Mouse (Mus musculus) stomach, embryonic 15.5 days (tissue): ENCODE measurements around the gene Arid3a. TPM values are rescaled to one million over a fixed set of nuclear protein-coding genes. Genes with fewer than 3 reads are reported as not detected.
A peak's percentile ranks its signal among the peaks of the same experiment; 100 is the strongest.
"Not testable (repeated sequence)": the region's sequence is repeated elsewhere in the genome, so short reads cannot be mapped to it uniquely, and the experiment has no call there.

Experiments
- ATAC-seq: fragments of 200-750 bp; cut with Nextera tagmentation; 2 replicates; pipeline ENCODE4 v1.8.0; 2017; ENCODE audit warnings: low read depth, moderate number of reproducible peaks, moderate TSS enrichment; ENCODE audit not compliant: insufficient read depth, low FRiP score
- H3K27ac ChIP-seq: fragments of 300-500 bp; sonication (generic); 2 replicates; pipeline ENCODE4 v1.5.1; 2015; ENCODE audit warnings: mild to moderate bottlenecking, inconsistent platforms
- H3K27me3 ChIP-seq: fragments of 300-500 bp; sonication (generic); replicated peaks from 2 replicates; pipeline ENCODE4 v1.6.1; 2015; ENCODE audit warnings: inconsistent platforms
- H3K36me3 ChIP-seq: fragments of 300-500 bp; sonication (generic); 2 replicates; pipeline ENCODE4 v1.6.1; 2015; ENCODE audit warnings: inconsistent platforms
- H3K4me1 ChIP-seq: fragments of 300-500 bp; sonication (generic); 2 replicates; pipeline ENCODE4 v1.6.1; 2015; ENCODE audit warnings: inconsistent platforms
- H3K4me2 ChIP-seq: fragments of 300-500 bp; sonication (generic); 2 replicates; pipeline ENCODE4 v1.6.1; 2015; ENCODE audit warnings: mild to moderate bottlenecking, inconsistent platforms
- H3K4me3 ChIP-seq: fragments of 300-500 bp; sonication (generic); replicated peaks from 2 replicates; pipeline ENCODE4 v1.5.1; 2015; ENCODE audit warnings: inconsistent platforms
- H3K9ac ChIP-seq: fragments of 300-500 bp; sonication (generic); 2 replicates; pipeline ENCODE4 v1.6.1; 2015; ENCODE audit warnings: inconsistent platforms
- H3K9me3 ChIP-seq: fragments of 300-500 bp; sonication (generic); 2 replicates; pipeline ENCODE4 v1.6.1; 2016; ENCODE audit warnings: inconsistent platforms
- WGBS: fragments of 180-500 bp; shearing (Covaris S2); methylation state at CpG from one replicate; pipeline ENCODE4 v1.1.7; 2015; 5-methylcytosine and 5-hydroxymethylcytosine counted together
- polyA plus RNA-seq: library from polyadenylated mRNA; unstranded; fragments of >200 nt; fragmentation: Nextera tagmentation; extraction: Ambion mirVana; gene quantifications from 2 replicates; pipeline ENCODE4 v1.2.1, GENCODE M21; 2015

Gene Arid3a
- polyA plus RNA-seq, 1 experiment from 2014 or later, result 10.0 TPM

GRCm38 (mm10) chr10:79890670-79891069 lies 36.2 kb upstream of the Arid3a start, which contains the start of gene Cfd:
Gene Cfd (plus strand): TSS chr10:79890853.
- Histone ChIP-seq H3K4me1 (no peaks in the 10 kb centered on the region), H3K4me2 (no peak within 1 kb of the TSS), H3K4me3 (no peak within 1 kb of the TSS), H3K9me3 (no peaks in the 10 kb centered on the region), H3K27ac (no peak within 1 kb of the TSS), H3K36me3 (0 out of 2 replicates have a peak, but pooled peaks cover 7% of the 10 kb centered on the region), H3K9ac (no peak within 1 kb of the TSS), H3K27me3 (0 out of 2 replicates have a peak, but pooled peaks cover 4% of the 10 kb centered on the region)
- ATAC-seq, result no peak
- WGBS, result 31% methylated on average over 5 of the region's 5 CpGs

GRCm38 (mm10) chr10:79892451-79893118 lies 34.3 kb upstream of the Arid3a start:
- not testable (repeated sequence) for ATAC-seq

GRCm38 (mm10) chr10:79896306-79896705 lies 30.5 kb upstream of the Arid3a start:
- H3K4me3 ChIP-seq, result no peak overlapping the region
- ATAC-seq, result no peak
- 0 out of 2 replicates have a peak, but pooled peaks cover 8% of the 10 kb centered on the region for H3K4me1 ChIP-seq
- no peaks in the 10 kb centered on the region for H3K27me3 ChIP-seq
- 88% methylated on average over 16 of the region's 16 CpGs for WGBS
- no peak overlapping the region for H3K9ac ChIP-seq
- no peak overlapping the region for H3K4me2 ChIP-seq
- H3K27ac ChIP-seq, result no peak overlapping the region
- peaks cover 34% of the 10 kb centered on the region; the same call in 1 of the 2 replicates for H3K36me3 ChIP-seq
- H3K9me3 ChIP-seq, result no peaks in the 10 kb centered on the region

More at GRCm38 (mm10) chr10:79892451-79893118, 34.3 kb upstream of the Arid3a start:
- WGBS, result 42% methylated on average over 22 of the region's 22 CpGs
- H3K9ac ChIP-seq, H3K27me3 ChIP-seq, H3K4me1 ChIP-seq, H3K4me2 ChIP-seq, H3K27ac ChIP-seq, H3K9me3 ChIP-seq, H3K4me3 ChIP-seq: not testable (repeated sequence)
- H3K36me3 ChIP-seq, result 0 out of 2 replicates have a peak, but pooled peaks cover 19% of the 10 kb centered on the region

- H3K4me3 ChIP-seq, result no peak overlapping the region
- 84% methylated on average over 13 of the region's 13 CpGs for WGBS
- no peak for ATAC-seq
- no peak overlapping the region for H3K27ac ChIP-seq
- H3K27me3 ChIP-seq, result no peaks in the 10 kb centered on the region
- H3K9ac ChIP-seq, result no peak overlapping the region
- no peak overlapping the region for H3K4me2 ChIP-seq
- H3K36me3 ChIP-seq, result peaks cover 38% of the 10 kb centered on the region
- H3K9me3 ChIP-seq, result no peaks in the 10 kb centered on the region
- 0 out of 2 replicates have a peak, but pooled peaks cover 8% of the 10 kb centered on the region for H3K4me1 ChIP-seq
Observed at GRCm38 (mm10) chr10:79896814-79897213, 30.0 kb upstream of the Arid3a start.

- no peaks in the 10 kb centered on the region for H3K27me3 ChIP-seq
- peaks cover 44% of the 10 kb centered on the region for H3K36me3 ChIP-seq
- ATAC-seq, result peak; percentile 48; the same call in 1 of the 2 replicates
- no peak overlapping the region for H3K4me3 ChIP-seq
- H3K4me1 ChIP-seq, result 0 out of 2 replicates have a peak, but pooled peaks cover 8% of the 10 kb centered on the region
- no peak overlapping the region for H3K27ac ChIP-seq
- WGBS, result 49% methylated on average over 20 of the region's 20 CpGs
- no peak overlapping the region for H3K4me2 ChIP-seq
- H3K9me3 ChIP-seq, result no peaks in the 10 kb centered on the region
- H3K9ac ChIP-seq, result no peak overlapping the region
Observed at GRCm38 (mm10) chr10:79897316-79898245, 29.3 kb upstream of the Arid3a start.

- no peaks in the 10 kb centered on the region for H3K9me3 ChIP-seq
- H3K27me3 ChIP-seq, result no peaks in the 10 kb centered on the region
- 55% methylated on average over 2 of the region's 2 CpGs for WGBS
- no peak overlapping the region for H3K4me3 ChIP-seq
- H3K4me2 ChIP-seq, result no peak overlapping the region
- 0 out of 2 replicates have a peak, but pooled peaks cover 8% of the 10 kb centered on the region for H3K4me1 ChIP-seq
- H3K27ac ChIP-seq, result no peak overlapping the region
- no peak for ATAC-seq
- H3K36me3 ChIP-seq, result peaks cover 50% of the 10 kb centered on the region
- no peak overlapping the region for H3K9ac ChIP-seq
Observed at GRCm38 (mm10) chr10:79900951-79901410, 25.9 kb upstream of the Arid3a start.

GRCm38 (mm10) chr10:79906712-79907111 lies 20.1 kb upstream of the Arid3a start:
- Histone ChIP-seq H3K36me3 (peaks cover 43% of the 10 kb centered on the region), H3K9me3 (no peaks in the 10 kb centered on the region), H3K4me2 (no peak overlapping the region), H3K4me3 (no peak overlapping the region), H3K9ac (no peak overlapping the region), H3K27ac (no peak overlapping the region), H3K27me3 (no peaks in the 10 kb centered on the region), H3K4me1 (peaks cover 9% of the 10 kb centered on the region)
- no peak for ATAC-seq
- 89% methylated on average over 9 of the region's 9 CpGs for WGBS

- no peak overlapping the region for H3K4me2 ChIP-seq
- no peak overlapping the region for H3K9ac ChIP-seq
- 90% methylated on average over 10 of the region's 10 CpGs for WGBS
- ATAC-seq, result no peak
- H3K9me3 ChIP-seq, result no peaks in the 10 kb centered on the region
- H3K27me3 ChIP-seq, result no peaks in the 10 kb centered on the region
- H3K4me1 ChIP-seq, result peaks cover 9% of the 10 kb centered on the region
- H3K36me3 ChIP-seq, result peaks cover 41% of the 10 kb centered on the region
- no peak overlapping the region for H3K27ac ChIP-seq
- H3K4me3 ChIP-seq, result no peak overlapping the region
Observed at GRCm38 (mm10) chr10:79907415-79907814, 19.4 kb upstream of the Arid3a start.

GRCm38 (mm10) chr10:79908167-79909091 lies 18.4 kb upstream of the Arid3a start, which contains the start of gene Med16:
Gene Med16 (minus strand): TSS chr10:79908923.
- peak; percentile 95 for ATAC-seq

GRCm38 (mm10) chr10:79909092-79909922 lies 17.5 kb upstream of the Arid3a start:
- Histone ChIP-seq H3K36me3 (peaks cover 39% of the 10 kb centered on the region), H3K27me3 (no peaks in the 10 kb centered on the region), H3K9ac (no peak overlapping the region), H3K4me3 (peak overlapping the region; percentile 4; the same call in 1 of the 2 replicates), H3K4me2 (peak overlapping the region; percentile 40), H3K4me1 (peaks cover 15% of the 10 kb centered on the region), H3K9me3 (no peaks in the 10 kb centered on the region), H3K27ac (peak overlapping the region; percentile 97)
- 25% methylated on average over 14 of the region's 14 CpGs for WGBS
- peak; percentile 38; the same call in 1 of the 2 replicates for ATAC-seq

More at GRCm38 (mm10) chr10:79908167-79909091, 18.4 kb upstream of the Arid3a start, which contains the start of gene Med16:
- H3K27ac ChIP-seq, result peak within 1 kb of the TSS; percentile 97
- H3K27me3 ChIP-seq, result no peaks in the 10 kb centered on the region
- peak within 1 kb of the TSS; percentile 98 for H3K9ac ChIP-seq
- 2% methylated on average over 52 of the region's 52 CpGs for WGBS
- H3K36me3 ChIP-seq, result peaks cover 45% of the 10 kb centered on the region
- H3K4me1 ChIP-seq, result peaks cover 9% of the 10 kb centered on the region
- H3K9me3 ChIP-seq, result no peaks in the 10 kb centered on the region
- peak within 1 kb of the TSS; percentile 54 for H3K4me2 ChIP-seq
- peak within 1 kb of the TSS; percentile 71 for H3K4me3 ChIP-seq
